Mouse (Mus musculus) kidney, embryonic 15.5 days (tissue): Measurements from ENCODE around the gene Farsb. TPM values are rescaled to one million over a fixed set of nuclear protein-coding genes. Genes with fewer than 3 reads are reported as not detected.

ENCODE experiments used
- ATAC-seq: fragments of 200-750 bp; cut with Nextera tagmentation; replicated peaks from 2 replicates; pipeline ENCODE4 v1.8.0; 2017; ENCODE audit warnings: moderate TSS enrichment; ENCODE audit not compliant: low FRiP score
- H3K27ac ChIP-seq: fragments of 300-500 bp; sonication (generic); 2 replicates; pipeline ENCODE4 v1.5.1; 2015; ENCODE audit warnings: mild to moderate bottlenecking, inconsistent platforms
- H3K27me3 ChIP-seq: fragments of 300-500 bp; sonication (generic); 2 replicates; pipeline ENCODE4 v1.6.1; 2015; ENCODE audit warnings: inconsistent platforms
- H3K36me3 ChIP-seq: fragments of 300-500 bp; sonication (generic); 2 replicates; pipeline ENCODE4 v1.6.1; 2015; ENCODE audit warnings: inconsistent platforms
- H3K4me1 ChIP-seq: fragments of 300-500 bp; sonication (generic); 2 replicates; pipeline ENCODE4 v1.6.1; 2015; ENCODE audit warnings: inconsistent platforms
- H3K4me2 ChIP-seq: fragments of 300-500 bp; sonication (generic); 2 replicates; pipeline ENCODE4 v1.6.1; 2015; ENCODE audit warnings: moderate library complexity, mild to moderate bottlenecking, inconsistent platforms
- H3K4me3 ChIP-seq: fragments of 300-500 bp; sonication (generic); replicated peaks from 2 replicates; pipeline ENCODE4 v1.5.1; 2015; ENCODE audit warnings: mild to moderate bottlenecking, inconsistent platforms
- H3K9ac ChIP-seq: fragments of 300-500 bp; sonication (generic); 2 replicates; pipeline ENCODE4 v1.6.1; 2015; ENCODE audit warnings: mild to moderate bottlenecking, inconsistent platforms
- H3K9me3 ChIP-seq: fragments of 300-500 bp; sonication (generic); replicated peaks from 2 replicates; pipeline ENCODE4 v1.6.1; 2016; ENCODE audit warnings: inconsistent platforms
- WGBS: fragments of 180-500 bp; shearing (Covaris S2); methylation state at CpG from one replicate; pipeline ENCODE4 v1.1.7; 2015; ENCODE audit warnings: mixed read lengths; 5-methylcytosine and 5-hydroxymethylcytosine counted together
- polyA plus RNA-seq: library from polyadenylated mRNA; unstranded; fragments of >200 nt; fragmentation: Nextera tagmentation; extraction: Ambion mirVana; gene quantifications from 2 replicates; pipeline ENCODE4 v1.2.1, GENCODE M21; 2015

Farsb gene
- polyA plus RNA-seq, 1 experiment from 2014 or later = 137 TPM

DNA sequence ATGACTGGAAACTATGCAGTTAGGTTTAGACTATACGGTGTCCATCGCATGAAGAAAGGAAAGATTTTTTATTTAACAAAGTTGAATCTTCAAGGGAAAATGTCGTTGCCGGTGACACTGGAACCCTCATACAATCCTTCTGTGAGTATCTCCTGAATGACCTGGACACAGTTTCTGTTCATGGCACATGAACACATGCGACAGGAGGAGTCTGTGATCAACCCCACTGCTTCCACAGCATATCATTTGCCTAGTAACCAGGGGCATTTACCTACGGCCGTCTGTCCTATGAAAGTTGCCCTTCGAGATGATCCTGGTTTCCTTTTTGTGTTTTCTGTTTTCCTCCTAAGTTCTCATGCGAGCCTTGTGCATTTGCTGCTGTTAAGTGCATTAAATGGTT lies 55.2 kb downstream of the Farsb start:
- no peaks in the 10 kb centered on the region for H3K27me3 ChIP-seq
- 0 out of 2 replicates have a peak, but pooled peaks cover 6% of the 10 kb centered on the region for H3K4me1 ChIP-seq
- no peak overlapping the region for H3K4me3 ChIP-seq
- peaks cover 15% of the 10 kb centered on the region for H3K36me3 ChIP-seq
- 94% methylated on average over 9 of the region's 9 CpGs for WGBS
- H3K27ac ChIP-seq = no peak overlapping the region
- no peaks in the 10 kb centered on the region for H3K9me3 ChIP-seq
- H3K9ac ChIP-seq = no peak overlapping the region
- no peak overlapping the region for H3K4me2 ChIP-seq
- no peak for ATAC-seq

DNA sequence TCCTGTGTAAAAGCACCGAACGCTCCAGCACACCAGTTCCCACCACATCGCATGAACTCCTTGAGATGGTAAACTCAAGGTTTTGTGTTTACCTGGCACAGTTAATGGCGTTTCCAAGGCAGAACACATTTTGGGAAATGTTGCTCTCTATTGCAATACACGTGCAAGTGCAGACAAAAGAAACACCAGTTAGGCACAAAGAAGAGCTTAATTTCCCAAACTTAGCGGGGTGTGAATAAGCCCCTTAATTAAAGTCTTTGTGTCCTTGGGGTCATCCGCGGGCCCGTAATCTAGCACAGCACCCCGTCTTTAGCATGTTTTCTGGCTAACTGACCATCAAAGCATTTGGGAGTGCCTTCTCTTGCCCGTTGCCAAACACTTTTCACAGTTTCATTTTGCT lies 59.8 kb downstream of the Farsb start:
- Histone ChIP-seq H3K27ac (no peak overlapping the region), H3K36me3 (peaks cover 25% of the 10 kb centered on the region), H3K9me3 (no peaks in the 10 kb centered on the region), H3K27me3 (no peaks in the 10 kb centered on the region), H3K4me1 (peaks cover 17% of the 10 kb centered on the region), H3K9ac (no peak overlapping the region), H3K4me3 (no peak overlapping the region), H3K4me2 (no peak overlapping the region)
- WGBS = 73% methylated on average over 11 of the region's 11 CpGs
- no peak for ATAC-seq

DNA sequence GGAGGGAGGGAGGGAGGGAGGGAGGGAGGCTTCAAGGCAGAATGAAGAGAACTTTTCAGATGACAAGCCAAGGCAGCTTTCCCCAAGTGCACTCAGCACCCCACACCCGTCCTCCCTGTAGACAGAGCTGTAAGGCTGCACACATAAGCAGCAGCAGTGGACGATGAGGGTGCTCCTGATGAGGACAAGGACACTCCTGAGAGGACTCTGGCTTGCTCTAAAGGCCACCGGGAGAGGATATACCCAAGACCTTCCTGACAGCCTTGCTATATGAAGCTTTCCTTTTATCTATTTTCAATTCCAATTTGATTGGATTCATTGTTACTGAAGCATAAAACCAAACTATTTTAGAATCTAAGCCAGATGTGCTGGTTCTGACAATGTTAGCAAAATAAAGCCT lies 61.9 kb downstream of the Farsb start:
- Histone ChIP-seq H3K4me2 (no peak overlapping the region), H3K9me3 (no peaks in the 10 kb centered on the region), H3K4me3 (no peak overlapping the region), H3K36me3 (peaks cover 18% of the 10 kb centered on the region), H3K27ac (no peak overlapping the region), H3K27me3 (no peaks in the 10 kb centered on the region), H3K4me1 (peaks cover 17% of the 10 kb centered on the region), H3K9ac (no peak overlapping the region)
- 69% methylated on average over 3 of the region's 3 CpGs for WGBS
- no peak for ATAC-seq

DNA sequence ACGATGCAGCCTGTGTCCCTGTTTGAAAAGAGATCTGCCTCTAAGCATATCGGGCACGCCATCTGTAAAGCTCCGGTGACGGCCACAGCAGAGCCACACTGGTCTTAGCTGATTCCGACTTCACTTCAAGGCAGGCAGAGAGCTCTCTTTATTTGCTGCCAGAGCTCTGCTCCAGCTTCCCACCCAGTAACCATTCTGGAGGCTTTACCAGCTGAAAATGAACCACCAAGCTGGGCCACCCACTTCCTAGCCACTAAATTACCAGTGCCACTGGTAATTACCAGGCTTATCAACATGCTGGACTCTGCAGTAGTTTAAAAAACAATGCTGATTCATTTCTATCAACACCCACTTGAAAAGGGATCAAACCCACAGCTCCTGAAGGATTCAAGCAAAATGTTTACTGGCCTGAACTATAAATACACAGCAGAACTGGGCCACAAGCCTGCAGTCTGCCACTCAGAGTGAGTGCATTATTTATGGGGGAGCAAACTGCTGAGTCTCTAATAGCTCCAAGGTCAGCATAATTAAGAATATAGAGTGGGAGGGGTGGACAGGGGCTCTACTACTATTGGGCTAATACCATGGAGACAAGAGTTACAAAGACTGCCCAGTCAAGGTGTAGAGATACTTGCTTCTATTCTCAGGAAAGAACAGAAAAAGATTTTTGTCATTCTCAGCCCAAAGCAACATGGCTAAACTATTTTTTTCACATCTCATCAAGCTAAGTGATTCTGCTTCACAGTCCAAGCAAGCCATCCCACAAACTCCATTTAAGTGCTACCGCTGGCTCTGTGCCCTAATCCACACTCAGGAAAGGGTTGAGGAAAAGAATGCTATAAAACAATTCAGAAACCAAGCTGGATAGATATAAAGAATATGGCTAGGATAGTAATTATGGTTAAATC lies 62.6 kb downstream of the Farsb start:
- ATAC-seq = no peak; the same call in 1 of the 2 replicates
- peaks cover 24% of the 10 kb centered on the region for H3K36me3 ChIP-seq

DNA sequence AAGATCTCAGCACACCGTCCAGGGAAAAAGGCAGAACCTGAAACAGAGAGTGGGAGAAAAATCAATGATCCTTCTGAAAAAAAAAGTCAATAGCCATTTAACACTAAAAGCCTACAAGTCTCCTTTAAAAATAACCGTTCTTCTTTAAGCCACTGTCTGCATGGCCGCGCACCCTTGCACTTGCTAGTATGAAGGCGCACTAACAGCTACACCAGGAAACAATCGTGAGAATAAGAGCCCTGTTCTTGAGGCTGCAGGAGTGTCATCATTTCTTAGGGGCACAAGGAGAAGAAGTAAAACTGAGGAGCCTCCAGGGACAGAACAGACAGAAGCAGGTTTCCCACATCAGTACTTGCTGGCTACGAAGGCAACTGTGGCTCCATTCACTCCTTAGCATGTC lies 63.4 kb downstream of the Farsb start:
- H3K4me1 ChIP-seq = peaks cover 17% of the 10 kb centered on the region
- WGBS = 89% methylated on average over 7 of the region's 7 CpGs
- H3K4me3 ChIP-seq = no peak overlapping the region
- no peaks in the 10 kb centered on the region for H3K27me3 ChIP-seq
- no peak overlapping the region for H3K4me2 ChIP-seq
- H3K9ac ChIP-seq = no peak overlapping the region
- no peaks in the 10 kb centered on the region for H3K9me3 ChIP-seq
- ATAC-seq = no peak
- 0 out of 2 replicates have a peak overlapping the region, but pooled peaks have one; percentile 42 for H3K27ac ChIP-seq
- peaks cover 31% of the 10 kb centered on the region for H3K36me3 ChIP-seq

More for the DNA sequence above, 62.6 kb downstream of the Farsb start:
- 0 out of 2 replicates have a peak overlapping the region, but pooled peaks have one; percentile 42 for H3K27ac ChIP-seq
- no peaks in the 10 kb centered on the region for H3K27me3 ChIP-seq
- no peaks in the 10 kb centered on the region for H3K9me3 ChIP-seq
- no peak overlapping the region for H3K4me3 ChIP-seq
- no peak overlapping the region for H3K4me2 ChIP-seq
- peaks cover 17% of the 10 kb centered on the region for H3K4me1 ChIP-seq
- 72% methylated on average over 7 of the region's 7 CpGs for WGBS
- no peak overlapping the region for H3K9ac ChIP-seq

DNA sequence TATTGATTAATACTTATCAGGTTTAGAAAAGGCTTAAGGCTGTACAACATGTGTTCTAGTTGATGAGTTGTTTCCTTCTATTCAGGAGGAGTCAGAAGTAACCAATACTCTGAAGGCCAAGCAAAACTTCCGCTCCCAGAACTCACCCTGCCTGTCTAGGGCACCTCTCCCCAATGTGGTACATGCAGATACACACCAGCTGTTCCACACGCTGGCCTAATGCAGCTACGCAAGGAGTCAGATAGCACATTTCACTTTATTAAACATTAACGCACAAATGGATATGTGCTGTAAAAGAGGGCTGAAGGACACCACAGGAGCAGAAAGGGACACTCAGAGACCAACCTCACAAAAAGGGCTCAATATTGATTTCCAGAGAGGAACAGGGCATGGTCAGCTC lies 63.8 kb downstream of the Farsb start:
- H3K9me3 ChIP-seq = no peaks in the 10 kb centered on the region
- no peak overlapping the region for H3K4me3 ChIP-seq
- no peaks in the 10 kb centered on the region for H3K27me3 ChIP-seq
- H3K4me2 ChIP-seq = no peak overlapping the region
- peaks cover 17% of the 10 kb centered on the region for H3K4me1 ChIP-seq
- H3K27ac ChIP-seq = no peak overlapping the region
- no peak for ATAC-seq
- H3K9ac ChIP-seq = no peak overlapping the region
- WGBS = 59% methylated on average over 4 of the region's 4 CpGs
- peaks cover 31% of the 10 kb centered on the region for H3K36me3 ChIP-seq

DNA sequence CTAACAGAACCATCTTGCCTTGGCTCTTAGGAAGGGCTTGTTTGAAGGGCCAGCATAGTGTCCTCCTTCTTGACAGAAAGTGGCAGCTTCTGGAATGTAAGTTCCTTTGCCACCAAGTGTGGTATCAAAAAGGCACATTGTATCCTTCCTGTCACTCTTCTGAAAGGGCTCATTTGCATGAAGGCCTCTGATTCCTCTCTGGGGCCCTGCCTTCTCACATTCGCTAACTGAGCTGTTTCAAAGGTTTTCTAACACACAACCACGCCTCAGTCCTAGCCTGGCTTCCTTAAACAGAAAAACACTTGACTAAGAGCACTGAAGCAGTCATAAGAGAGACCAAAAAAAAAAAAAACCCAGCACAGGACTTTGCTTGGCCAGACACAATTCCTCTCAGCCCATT lies 66.1 kb downstream of the Farsb start:
- Histone ChIP-seq H3K4me3 (no peak overlapping the region), H3K27ac (no peak overlapping the region), H3K27me3 (no peaks in the 10 kb centered on the region), H3K36me3 (peaks cover 36% of the 10 kb centered on the region), H3K4me1 (peaks cover 17% of the 10 kb centered on the region), H3K9ac (no peak overlapping the region), H3K9me3 (no peaks in the 10 kb centered on the region), H3K4me2 (no peak overlapping the region)
- 63% methylated on average over 2 of the region's 2 CpGs for WGBS
- ATAC-seq = no peak

DNA sequence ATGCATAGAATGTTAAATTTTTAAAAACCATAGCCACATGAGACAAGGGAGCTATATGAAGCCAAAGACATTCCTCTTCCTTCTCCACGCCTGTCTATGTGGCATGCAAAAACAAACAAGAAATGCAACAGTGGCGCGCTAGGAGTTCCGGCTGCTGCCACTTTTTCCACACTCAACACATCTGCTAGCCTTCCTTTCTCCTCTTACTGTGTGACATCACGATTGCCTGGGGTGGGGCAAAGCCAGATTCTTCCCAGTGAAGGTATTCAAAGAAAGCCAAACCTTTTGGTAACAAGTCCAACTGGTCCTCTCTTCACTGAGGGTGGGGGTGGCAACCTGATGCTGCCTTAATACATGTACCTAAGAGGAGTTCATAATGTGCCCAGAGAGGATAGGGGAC lies 66.9 kb downstream of the Farsb start:
- no peaks in the 10 kb centered on the region for H3K27me3 ChIP-seq
- peaks cover 17% of the 10 kb centered on the region for H3K4me1 ChIP-seq
- H3K9me3 ChIP-seq = no peaks in the 10 kb centered on the region
- H3K4me2 ChIP-seq = no peak overlapping the region
- no peak overlapping the region for H3K9ac ChIP-seq
- no peak overlapping the region for H3K27ac ChIP-seq
- H3K4me3 ChIP-seq = no peak overlapping the region
- peaks cover 43% of the 10 kb centered on the region for H3K36me3 ChIP-seq
- 87% methylated on average over 5 of the region's 5 CpGs for WGBS
- ATAC-seq = no peak

DNA sequence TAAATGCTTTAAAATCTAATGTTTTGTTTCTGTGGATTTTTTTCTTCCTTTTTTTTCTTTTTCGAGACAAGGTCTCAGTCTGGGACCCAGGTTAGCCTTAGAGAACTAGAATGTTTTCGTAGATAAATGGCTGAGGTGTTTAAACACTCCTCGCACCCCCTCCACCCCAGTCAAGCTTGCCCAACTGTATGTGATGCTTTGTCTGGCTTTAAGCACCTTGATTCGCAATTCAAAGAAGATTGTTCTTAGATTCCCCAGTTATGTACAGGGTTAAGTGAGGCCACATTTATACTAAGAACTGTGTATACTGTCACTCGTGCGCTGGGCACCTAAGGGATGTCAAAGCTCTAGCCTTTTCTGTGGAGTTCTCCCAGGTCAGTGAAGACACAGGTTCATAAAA lies 68.4 kb downstream of the Farsb start:
- Histone ChIP-seq H3K9me3 (no peaks in the 10 kb centered on the region), H3K27ac (no peak overlapping the region), H3K27me3 (no peaks in the 10 kb centered on the region), H3K4me3 (no peak overlapping the region), H3K4me2 (no peak overlapping the region), H3K36me3 (peaks cover 43% of the 10 kb centered on the region), H3K9ac (no peak overlapping the region), H3K4me1 (peaks cover 5% of the 10 kb centered on the region)
- ATAC-seq = no peak
- 89% methylated on average over 6 of the region's 6 CpGs for WGBS

DNA sequence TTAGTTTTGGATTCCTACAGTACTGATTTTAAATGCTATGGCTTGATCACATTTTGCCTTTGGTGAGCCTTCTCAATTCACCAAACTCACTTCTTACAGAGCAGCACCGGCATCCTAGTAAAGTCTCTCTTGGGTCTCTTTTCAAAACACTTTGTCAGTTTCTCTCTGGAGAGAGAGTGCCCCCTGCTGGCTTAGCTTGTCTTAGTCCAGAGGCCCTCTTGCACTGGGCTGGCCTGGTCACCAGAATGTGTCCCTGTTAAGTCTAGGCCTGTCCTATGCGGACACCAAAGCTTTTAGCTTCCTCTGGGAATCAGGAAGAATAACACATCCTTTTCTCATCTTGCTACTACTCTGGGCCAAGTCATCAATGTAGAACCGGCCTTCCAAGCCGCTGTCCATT lies 69.1 kb downstream of the Farsb start:
- ATAC-seq = peak; percentile 70
- no peak overlapping the region for H3K4me2 ChIP-seq
- H3K9ac ChIP-seq = no peak overlapping the region
- no peak overlapping the region for H3K27ac ChIP-seq
- H3K27me3 ChIP-seq = no peaks in the 10 kb centered on the region
- peaks cover 39% of the 10 kb centered on the region for H3K36me3 ChIP-seq
- H3K4me1 ChIP-seq = no peaks in the 10 kb centered on the region
- no peak overlapping the region for H3K4me3 ChIP-seq
- H3K9me3 ChIP-seq = no peaks in the 10 kb centered on the region
- WGBS = 44% methylated on average over 4 of the region's 4 CpGs

DNA sequence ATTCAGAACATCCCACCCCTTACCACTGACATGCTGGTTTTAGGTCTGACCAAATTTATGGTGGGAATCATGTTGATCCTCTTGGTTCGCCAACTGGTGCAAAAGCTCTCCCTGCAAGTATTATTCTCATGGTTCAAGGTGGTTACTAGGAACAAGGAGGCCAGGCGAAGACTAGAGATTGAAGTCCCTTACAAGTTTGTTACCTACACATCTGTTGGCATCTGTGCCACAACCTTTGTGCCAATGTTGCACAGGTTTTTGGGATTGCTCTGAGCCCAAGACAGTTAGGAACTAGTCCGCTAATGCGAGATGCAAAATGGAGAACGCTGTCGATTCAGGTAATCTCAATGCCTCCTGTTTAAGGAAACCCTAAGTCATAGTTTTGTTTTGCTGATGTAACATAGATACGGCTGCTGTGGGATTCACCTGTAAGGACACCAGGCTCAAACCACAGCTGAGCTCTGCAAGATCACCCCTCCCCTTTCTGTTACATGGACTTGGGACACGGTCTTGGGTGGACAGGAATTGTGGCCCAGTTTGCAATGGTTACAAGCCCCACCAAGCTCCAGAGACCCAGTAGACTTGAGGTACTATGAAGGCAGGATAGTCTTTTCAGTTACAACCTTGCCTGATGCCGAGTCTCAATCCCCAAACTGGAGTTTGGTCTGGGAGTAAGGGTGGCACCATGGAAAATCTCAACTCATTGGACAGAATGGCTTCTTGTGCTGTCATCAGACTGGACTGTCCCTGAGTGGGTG lies 71.4 kb downstream of the Farsb start:
- no peaks in the 10 kb centered on the region for H3K9me3 ChIP-seq
- no peak overlapping the region for H3K4me2 ChIP-seq
- peaks cover 28% of the 10 kb centered on the region for H3K36me3 ChIP-seq
- no peak overlapping the region for H3K4me3 ChIP-seq
- H3K27me3 ChIP-seq = no peaks in the 10 kb centered on the region
- WGBS = 94% methylated on average over 9 of the region's 9 CpGs
- no peak overlapping the region for H3K9ac ChIP-seq
- H3K27ac ChIP-seq = no peak overlapping the region
- 0 out of 2 replicates have a peak, but pooled peaks cover 4% of the 10 kb centered on the region for H3K4me1 ChIP-seq
- no peak for ATAC-seq

DNA sequence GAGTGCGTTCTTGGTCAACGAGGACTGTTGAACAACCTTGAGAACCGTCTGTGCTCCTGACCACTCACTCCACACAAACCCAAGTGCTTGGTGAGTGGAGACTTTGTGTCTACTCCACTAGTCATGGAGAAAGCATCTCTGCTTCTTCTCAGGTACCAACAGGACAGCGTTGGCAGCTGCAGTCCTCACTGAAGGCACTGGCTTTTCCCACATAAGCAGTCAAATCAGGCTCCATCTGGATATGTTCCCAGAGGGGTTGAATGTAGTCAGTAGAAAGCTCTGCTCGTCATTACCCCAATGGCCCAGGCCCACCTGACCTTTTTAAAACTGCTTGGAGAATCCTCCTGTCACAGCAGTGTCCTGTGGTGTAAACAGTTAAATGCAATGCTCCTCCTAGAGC lies 74.3 kb downstream of the Farsb start:
- Histone ChIP-seq H3K27ac (no peak overlapping the region), H3K9me3 (no peaks in the 10 kb centered on the region), H3K4me2 (no peak overlapping the region), H3K27me3 (no peaks in the 10 kb centered on the region), H3K4me1 (0 out of 2 replicates have a peak, but pooled peaks cover 4% of the 10 kb centered on the region), H3K9ac (no peak overlapping the region), H3K36me3 (peaks cover 12% of the 10 kb centered on the region), H3K4me3 (no peak overlapping the region)
- no peak for ATAC-seq
- 88% methylated on average over 5 of the region's 5 CpGs for WGBS
